ENCODE assay signal across 8 mouse cellular contexts in genomic region chr13:58385547-58385920, GRCm38 (mm10). TPM values are rescaled to one million over a fixed set of nuclear protein-coding genes. Genes with fewer than 3 reads are reported as not detected.
A peak's percentile ranks its signal among the peaks of the same experiment; 100 is the strongest.
DNase-seq lines count a peak whose midpoint lies in the region; ATAC-seq and TF ChIP-seq lines count a peak whose summit lies in the region.

No protein-coding gene starts in this region.

- H3K4me2 ChIP-seq in heart, postnatal 0 days (ENCODE audit: low read depth, low read length): peak overlapping the region; percentile 72; the same call in 1 of the 2 replicates
- H3K4me2 ChIP-seq in hindbrain, embryonic 14.5 days (replicated peaks): peak overlapping the region; percentile 87
- H3K4me2 ChIP-seq in midbrain, embryonic 13.5 days (replicated peaks): peak overlapping the region; percentile 92

- no peak for TF ChIP-seq EP300 in heart, postnatal 0 days (IDR thresholded peaks at IDR 0.05; ENCODE audit: low read depth)

- ATAC-seq in heart, postnatal 0 days (ENCODE audit: insufficient read depth, low read depth): no peak
- ATAC-seq in hindbrain, embryonic 14.5 days (ENCODE audit: low FRiP score): no peak
- peak; percentile 25; the same call in 1 of the 2 replicates for ATAC-seq in midbrain, embryonic 13.5 days
- ATAC-seq in monocyte, adult 5-6 weeks (replicated peaks; ENCODE audit: insufficient number of reproducible peaks, low FRiP score, low TSS enrichment, poor library complexity, severe bottlenecking): no peak

- DNase-seq in heart, postnatal 0 days (ENCODE audit: low spot score): no peak
- DNase-seq in heart, adult 11 months: no peak
- DNase-seq in hindbrain, embryonic 14.5 days (ENCODE audit: low spot score): no peak
- DNase-seq in right cerebral cortex, postnatal 4 days: no peak
- DNase-seq in adrenal gland, adult 8-10 months: no peak

- no peak for TF ChIP-seq CTCF in heart, postnatal 0 days (IDR thresholded peaks at IDR 0.05; ENCODE audit: low read depth)
- no peak for TF ChIP-seq CTCF in bone marrow macrophage, adult 2 months (IDR thresholded peaks at IDR 0.05; ENCODE audit: low read depth, low read length)

- TF ChIP-seq POLR2A in bone marrow macrophage, adult 2 months (IDR thresholded peaks at IDR 0.05; ENCODE audit: borderline replicate concordance, low read depth, low read length): no peak

- H3K4me3 ChIP-seq in heart, postnatal 0 days (ENCODE audit: low read depth, low read length): peak overlapping the region; percentile 56
- peak overlapping the region; percentile 69 for H3K4me3 ChIP-seq in bone marrow macrophage, adult 2 months (ENCODE audit: insufficient read depth, low read length)
- peak overlapping the region; percentile 67 for H3K4me3 ChIP-seq in hindbrain, embryonic 14.5 days (replicated peaks; ENCODE audit: low read length)
- peak overlapping the region; percentile 79 for H3K4me3 ChIP-seq in midbrain, embryonic 13.5 days (replicated peaks)

- H3K4me1 ChIP-seq in heart, postnatal 0 days (ENCODE audit: control insufficient read depth, insufficient read depth): peaks cover 6% of the 10 kb centered on the region; the same call in 1 of the 2 replicates
- peaks cover 11% of the 10 kb centered on the region for H3K4me1 ChIP-seq in bone marrow macrophage, adult 2 months (ENCODE audit: control insufficient read depth, insufficient read depth, low read length)
- H3K4me1 ChIP-seq in hindbrain, embryonic 14.5 days (replicated peaks; ENCODE audit: control insufficient read depth, insufficient read depth, low read length): peaks cover 3% of the 10 kb centered on the region; the same call in 1 of the 2 replicates
- peaks cover 12% of the 10 kb centered on the region for H3K4me1 ChIP-seq in midbrain, embryonic 13.5 days (replicated peaks)

- H3K27me3 ChIP-seq in heart, postnatal 0 days (ENCODE audit: control insufficient read depth, insufficient read depth, low read length): no peaks in the 10 kb centered on the region
- H3K27me3 ChIP-seq in hindbrain, embryonic 14.5 days (ENCODE audit: control insufficient read depth, insufficient read depth, low read length): no peaks in the 10 kb centered on the region
- no peaks in the 10 kb centered on the region for H3K27me3 ChIP-seq in midbrain, embryonic 13.5 days

- 0 out of 2 replicates have a peak, but pooled peaks cover 12% of the 10 kb centered on the region for H3K9me3 ChIP-seq in heart, postnatal 0 days (replicated peaks; ENCODE audit: control insufficient read depth, low read length)
- H3K9me3 ChIP-seq in hindbrain, embryonic 14.5 days (ENCODE audit: control insufficient read depth, low read length): peaks cover 9% of the 10 kb centered on the region
- H3K9me3 ChIP-seq in midbrain, embryonic 13.5 days: peaks cover 15% of the 10 kb centered on the region

- H3K9ac ChIP-seq in heart, postnatal 0 days (replicated peaks; ENCODE audit: low read depth, low read length): peak overlapping the region; percentile 57; the same call in 1 of the 2 replicates
- H3K9ac ChIP-seq in hindbrain, embryonic 14.5 days: peak overlapping the region; percentile 71
- H3K9ac ChIP-seq in midbrain, embryonic 13.5 days (replicated peaks): peak overlapping the region; percentile 85

- peaks cover 32% of the 10 kb centered on the region for H3K36me3 ChIP-seq in heart, postnatal 0 days (replicated peaks; ENCODE audit: control insufficient read depth, insufficient read depth, low read length)
- peaks cover 40% of the 10 kb centered on the region for H3K36me3 ChIP-seq in hindbrain, embryonic 14.5 days (replicated peaks; ENCODE audit: control insufficient read depth, insufficient read depth)
- peaks cover 34% of the 10 kb centered on the region for H3K36me3 ChIP-seq in midbrain, embryonic 13.5 days

- WGBS in heart, postnatal 0 days: 85% methylated on average over 7 of the region's 7 CpGs
- 84% methylated on average over 7 of the region's 7 CpGs for WGBS in hindbrain, embryonic 14.5 days
- WGBS in midbrain, embryonic 13.5 days: 87% methylated on average over 7 of the region's 7 CpGs

- 0 out of 2 replicates have a peak overlapping the region, but pooled peaks have one; percentile 2 for H3K27ac ChIP-seq in heart, postnatal 0 days (ENCODE audit: low read depth)
- H3K27ac ChIP-seq in bone marrow macrophage, adult 2 months (ENCODE audit: insufficient read depth, low read depth, low read length): no peak overlapping the region
- H3K27ac ChIP-seq in hindbrain, embryonic 14.5 days: no peak overlapping the region
- peak overlapping the region; percentile 58; the same call in 1 of the 2 replicates for H3K27ac ChIP-seq in midbrain, embryonic 13.5 days

RNA-seq across cellular contexts. Expression of gene 2210016F16Rik, which starts 0.5 kb away (rescaled TPM):
- total RNA-seq in heart, postnatal 0 days (2014; rRNA removed; ENCODE audit: low replicate concordance): 24.9 and 32.7 TPM in 2 replicates
- 25.7 and 26.5 TPM in 2 replicates for polyA plus RNA-seq in heart, postnatal 0 days (2015; fragmentation: Nextera tagmentation; extraction: Ambion mirVana)
- 19.7 and 20.6 TPM in 2 replicates for polyA plus RNA-seq in bone marrow macrophage, adult 2 months (2012; ENCODE audit: insufficient read depth, insufficient read length, missing spikeins)
- polyA plus RNA-seq in hindbrain, embryonic 14.5 days (2014; fragmentation: Nextera tagmentation; extraction: Ambion mirVana): 25.6 and 26.3 TPM in 2 replicates
- polyA plus RNA-seq in midbrain, embryonic 13.5 days (2015; fragmentation: Nextera tagmentation; extraction: Ambion mirVana): 23.6 and 24.0 TPM in 2 replicates
- total RNA-seq in monocyte, adult 5-6 weeks (2017): 16.4 to 20.7 TPM (median 20.3 TPM) in 3 replicates
- 10 to 100 TPM; 27.5 to 36.5 (median 31.9) TPM for total RNA-seq in adrenal gland, adult 8-10 months (2022)

RNA-seq across cellular contexts. Expression of gene Rmi1, which starts 16.5 kb away (rescaled TPM):
- 5.7 and 16.1 TPM in 2 replicates for total RNA-seq in heart, postnatal 0 days (2014; rRNA removed; ENCODE audit: low replicate concordance)
- polyA plus RNA-seq in heart, postnatal 0 days (2015; fragmentation: Nextera tagmentation; extraction: Ambion mirVana): 13.3 and 14.4 TPM in 2 replicates
- 25.1 and 25.4 TPM in 2 replicates for polyA plus RNA-seq in bone marrow macrophage, adult 2 months (2012; ENCODE audit: insufficient read depth, insufficient read length, missing spikeins)
- 24.3 and 24.9 TPM in 2 replicates for polyA plus RNA-seq in hindbrain, embryonic 14.5 days (2014; fragmentation: Nextera tagmentation; extraction: Ambion mirVana)
- 23.4 and 26.0 TPM in 2 replicates for polyA plus RNA-seq in midbrain, embryonic 13.5 days (2015; fragmentation: Nextera tagmentation; extraction: Ambion mirVana)
- 24.3 to 29.6 TPM (median 27.1 TPM) in 3 replicates for total RNA-seq in monocyte, adult 5-6 weeks (2017)
- total RNA-seq in adrenal gland, adult 8-10 months (2022): 10 to 100 TPM; 17.8 to 23.5 (median 21.6) TPM

RNA-seq across cellular contexts. Expression of gene Hnrnpk, which starts 17.6 kb away (rescaled TPM):
- total RNA-seq in heart, postnatal 0 days (2014; rRNA removed; ENCODE audit: low replicate concordance): 377 and 387 TPM in 2 replicates
- polyA plus RNA-seq in heart, postnatal 0 days (2015; fragmentation: Nextera tagmentation; extraction: Ambion mirVana): 581 and 606 TPM in 2 replicates
- 846 and 879 TPM in 2 replicates for polyA plus RNA-seq in bone marrow macrophage, adult 2 months (2012; ENCODE audit: insufficient read depth, insufficient read length, missing spikeins)
- 1,306 and 1,409 TPM in 2 replicates for polyA plus RNA-seq in hindbrain, embryonic 14.5 days (2014; fragmentation: Nextera tagmentation; extraction: Ambion mirVana)
- 1,943 and 2,055 TPM in 2 replicates for polyA plus RNA-seq in midbrain, embryonic 13.5 days (2015; fragmentation: Nextera tagmentation; extraction: Ambion mirVana)
- 1,699 to 1,884 TPM (median 1,722 TPM) in 3 replicates for total RNA-seq in monocyte, adult 5-6 weeks (2017)
- 100 to 1,000 TPM; 695 to 896 (median 793) TPM for total RNA-seq in adrenal gland, adult 8-10 months (2022)

RNA-seq across cellular contexts. Expression of gene Kif27, which starts 26.6 kb away (rescaled TPM):
- total RNA-seq in heart, postnatal 0 days (2014; rRNA removed; ENCODE audit: low replicate concordance): not detected in 2 replicates
- 0.10 and 0.15 TPM in 2 replicates for polyA plus RNA-seq in heart, postnatal 0 days (2015; fragmentation: Nextera tagmentation; extraction: Ambion mirVana)
- polyA plus RNA-seq in bone marrow macrophage, adult 2 months (2012; ENCODE audit: insufficient read depth, insufficient read length, missing spikeins): not detected in 2 replicates
- 2.7 and 3.1 TPM in 2 replicates for polyA plus RNA-seq in hindbrain, embryonic 14.5 days (2014; fragmentation: Nextera tagmentation; extraction: Ambion mirVana)
- polyA plus RNA-seq in midbrain, embryonic 13.5 days (2015; fragmentation: Nextera tagmentation; extraction: Ambion mirVana): 1.2 and 1.4 TPM in 2 replicates
- total RNA-seq in monocyte, adult 5-6 weeks (2017): 0.29 TPM in 1 of 3 replicates, not detected in the others
- 1 to 10 TPM in 3 of 4 experiments, under 1 TPM in 1; 0.55 to 3.4 (median 2.0) TPM for total RNA-seq in adrenal gland, adult 8-10 months (2022)

Comparison
In these comparisons a context has a peak if more than half of its experiments do, and no peak if none do; other contexts are left out.
1. H3K27ac ChIP-seq: peak in heart, postnatal 0 days (single experiment) and midbrain, embryonic 13.5 days (single experiment); none in bone marrow macrophage, adult 2 months (single experiment) and hindbrain, embryonic 14.5 days (single experiment).
2. Peak in every context shown above with its lines, with median percentiles within 50 percentile points of each other: H3K4me2 ChIP-seq, H3K4me3 ChIP-seq and H3K9ac ChIP-seq.